Mouse (Mus musculus) heart, postnatal 0 days (tissue): ENCODE measurements around the gene Sec31a.

Experiments
- CTCF ChIP-seq: IDR thresholded peaks from 2 replicates; pipeline ENCODE4 v1.5.1; 2016; ENCODE audit warnings: antibody characterized with exemption, control low read depth, low read depth
- EP300 ChIP-seq: IDR thresholded peaks from 2 replicates; pipeline ENCODE4 v1.6.1; 2016; ENCODE audit warnings: antibody characterized with exemption, low read depth

DNA sequence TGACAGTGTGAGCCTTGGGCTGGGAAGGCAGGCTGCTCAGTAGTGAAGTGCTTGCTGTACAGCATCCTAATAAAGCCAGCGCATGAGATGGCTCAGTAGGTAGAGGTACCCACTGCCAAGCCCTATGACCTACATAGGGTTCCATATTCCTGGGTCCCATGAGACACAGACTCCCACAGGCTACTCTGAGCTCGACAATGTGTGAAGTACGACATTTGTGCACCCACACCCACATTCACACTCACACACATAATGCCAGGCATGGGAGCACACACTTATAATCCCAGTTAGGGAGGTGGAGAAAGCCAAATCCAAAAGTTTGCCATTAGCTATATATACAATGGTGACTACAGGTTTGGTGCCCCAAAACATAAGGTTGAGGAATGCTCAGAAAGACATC lies 19.3 kb downstream of the Sec31a start:
- TF ChIP-seq EP300 (no peak), CTCF (no peak)
